Mouse (Mus musculus): ENCODE measurements around the gene Dll1. TPM values are rescaled to one million over a fixed set of nuclear protein-coding genes. Genes with fewer than 3 reads are reported as not detected.

Gene Dll1
- polyA plus RNA-seq, 1 experiment from 2014 or later, result 17.8 TPM

GRCm38 (mm10) chr17:15374321-15375141 is 2.1 kb downstream of the Dll1 start:
- Histone ChIP-seq H3K4me3 (ENCODE audit: low read depth, low read length) (peak overlapping the region; percentile 71), H3K9ac (ENCODE audit: low read depth, low read length) (peak overlapping the region; percentile 89), H3K36me3 (ENCODE audit: control insufficient read depth, insufficient read depth, low read length) (peaks cover 9% of the 10 kb centered on the region), H3K27ac (ENCODE audit: low read length) (peak overlapping the region; percentile 97), H3K27me3 (ENCODE audit: control insufficient read depth, insufficient read depth, low read depth, low read length) (no peaks in the 10 kb centered on the region), H3K9me3 (replicated peaks; ENCODE audit: control insufficient read depth, low read length, poor library complexity, severe bottlenecking) (no peaks in the 10 kb centered on the region), H3K4me2 (ENCODE audit: low read length) (peak overlapping the region; percentile 70), H3K4me1 (ENCODE audit: control insufficient read depth, insufficient read depth, low read length) (peaks cover 40% of the 10 kb centered on the region)
- WGBS, result 1% methylated on average over 49 of the region's 50 CpGs
- ATAC-seq, result 0 out of 2 replicates have a peak, but pooled peaks have one; percentile 1

- peak overlapping the region; percentile 70 for H3K4me2 ChIP-seq (ENCODE audit: low read length)
- peaks cover 22% of the 10 kb centered on the region for H3K36me3 ChIP-seq (ENCODE audit: control insufficient read depth, insufficient read depth, low read length)
- H3K27me3 ChIP-seq (ENCODE audit: control insufficient read depth, insufficient read depth, low read depth, low read length), result no peaks in the 10 kb centered on the region
These were observed 3.6 kb downstream of the Dll1 start for GRCm38 (mm10) chr17:15372931-15373652.

GRCm38 (mm10) chr17:15371967-15372835 is 4.5 kb downstream of the Dll1 start:
- Histone ChIP-seq H3K4me3 (ENCODE audit: low read depth, low read length) (peak overlapping the region; percentile 71), H3K4me2 (ENCODE audit: low read length) (peak overlapping the region; percentile 70), H3K9ac (ENCODE audit: low read depth, low read length) (peak overlapping the region; percentile 8), H3K27ac (ENCODE audit: low read length) (no peak overlapping the region), H3K4me1 (ENCODE audit: control insufficient read depth, insufficient read depth, low read length) (peaks cover 32% of the 10 kb centered on the region), H3K27me3 (ENCODE audit: control insufficient read depth, insufficient read depth, low read depth, low read length) (no peaks in the 10 kb centered on the region), H3K36me3 (ENCODE audit: control insufficient read depth, insufficient read depth, low read length) (peaks cover 28% of the 10 kb centered on the region), H3K9me3 (replicated peaks; ENCODE audit: control insufficient read depth, low read length, poor library complexity, severe bottlenecking) (no peaks in the 10 kb centered on the region)
- 19% methylated on average over 17 of the region's 17 CpGs for WGBS
- ATAC-seq, result no peak

More at GRCm38 (mm10) chr17:15372931-15373652, 3.6 kb downstream of the Dll1 start:
- peak overlapping the region; percentile 8 for H3K9ac ChIP-seq (ENCODE audit: low read depth, low read length)
- H3K4me1 ChIP-seq (ENCODE audit: control insufficient read depth, insufficient read depth, low read length), result peaks cover 40% of the 10 kb centered on the region
- H3K27ac ChIP-seq (ENCODE audit: low read length), result no peak overlapping the region
- no peak for ATAC-seq
- WGBS, result 57% methylated on average over 15 of the region's 15 CpGs
- peak overlapping the region; percentile 71 for H3K4me3 ChIP-seq (ENCODE audit: low read depth, low read length)
- no peaks in the 10 kb centered on the region for H3K9me3 ChIP-seq (replicated peaks; ENCODE audit: control insufficient read depth, low read length, poor library complexity, severe bottlenecking)

- Histone ChIP-seq H3K27ac (ENCODE audit: low read length) (no peak overlapping the region), H3K4me2 (ENCODE audit: low read length) (no peak overlapping the region), H3K36me3 (ENCODE audit: control insufficient read depth, insufficient read depth, low read length) (peaks cover 36% of the 10 kb centered on the region), H3K4me1 (ENCODE audit: control insufficient read depth, insufficient read depth, low read length) (peaks cover 29% of the 10 kb centered on the region), H3K4me3 (ENCODE audit: low read depth, low read length) (no peak overlapping the region), H3K9me3 (replicated peaks; ENCODE audit: control insufficient read depth, low read length, poor library complexity, severe bottlenecking) (no peaks in the 10 kb centered on the region), H3K27me3 (ENCODE audit: control insufficient read depth, insufficient read depth, low read depth, low read length) (no peaks in the 10 kb centered on the region), H3K9ac (ENCODE audit: low read depth, low read length) (no peak overlapping the region)
- ATAC-seq, result no peak
- 95% methylated on average over 14 of the region's 14 CpGs for WGBS
These were observed 6.3 kb downstream of the Dll1 start for GRCm38 (mm10) chr17:15370401-15370800.

DNA sequence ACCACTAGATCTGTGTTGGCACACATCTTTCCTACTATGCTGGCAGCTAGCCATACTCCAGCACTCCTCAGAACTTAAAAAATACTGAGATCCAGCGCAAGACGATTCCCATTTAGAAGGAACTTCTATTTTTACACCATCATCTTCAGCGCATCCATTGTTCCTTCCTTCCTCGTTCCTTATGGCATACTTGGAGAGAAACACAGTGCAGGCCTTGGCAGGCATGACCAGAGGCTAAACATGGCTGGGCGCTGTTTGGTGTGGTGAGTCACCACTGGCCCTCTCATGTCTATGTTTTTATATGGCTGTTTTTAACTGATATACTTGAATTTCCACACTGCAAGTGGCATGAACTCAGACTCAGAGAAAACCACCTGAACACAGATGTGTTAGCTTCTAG is 11.0 kb downstream of the Dll1 start:
- Histone ChIP-seq H3K9ac (ENCODE audit: low read depth, low read length) (no peak overlapping the region), H3K9me3 (replicated peaks; ENCODE audit: control insufficient read depth, low read length, poor library complexity, severe bottlenecking) (no peaks in the 10 kb centered on the region), H3K4me3 (ENCODE audit: low read depth, low read length) (no peak overlapping the region), H3K36me3 (ENCODE audit: control insufficient read depth, insufficient read depth, low read length) (peaks cover 35% of the 10 kb centered on the region), H3K27me3 (ENCODE audit: control insufficient read depth, insufficient read depth, low read depth, low read length) (no peaks in the 10 kb centered on the region), H3K27ac (ENCODE audit: low read length) (no peak overlapping the region), H3K4me2 (ENCODE audit: low read length) (no peak overlapping the region), H3K4me1 (ENCODE audit: control insufficient read depth, insufficient read depth, low read length) (no peaks in the 10 kb centered on the region)
- no peak for ATAC-seq
- WGBS, result 87% methylated on average over 5 of the region's 5 CpGs

DNA sequence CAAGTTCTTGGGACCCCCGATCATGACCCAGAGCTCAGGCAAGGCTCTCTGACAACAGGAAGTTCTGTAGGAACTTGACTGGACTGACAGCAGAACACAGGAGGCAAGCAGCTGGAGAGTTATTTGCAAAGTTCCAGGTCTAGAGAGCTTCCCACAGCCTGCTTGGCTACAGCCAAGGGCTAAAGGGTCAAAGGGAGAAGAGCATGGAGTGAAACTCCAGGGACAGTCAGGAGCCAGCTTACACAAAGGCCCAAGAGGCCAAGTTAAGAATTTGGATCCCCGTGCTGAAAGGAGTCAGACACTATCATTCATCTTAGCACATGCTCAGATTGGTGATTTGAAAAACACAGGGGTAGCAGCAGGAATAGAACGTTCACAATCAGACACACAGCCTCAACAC is 13.0 kb downstream of the Dll1 start:
- Histone ChIP-seq H3K9ac (ENCODE audit: low read depth, low read length) (no peak overlapping the region), H3K4me2 (ENCODE audit: low read length) (no peak overlapping the region), H3K4me1 (ENCODE audit: control insufficient read depth, insufficient read depth, low read length) (no peaks in the 10 kb centered on the region), H3K4me3 (ENCODE audit: low read depth, low read length) (no peak overlapping the region), H3K9me3 (replicated peaks; ENCODE audit: control insufficient read depth, low read length, poor library complexity, severe bottlenecking) (no peaks in the 10 kb centered on the region), H3K36me3 (ENCODE audit: control insufficient read depth, insufficient read depth, low read length) (peaks cover 19% of the 10 kb centered on the region), H3K27me3 (ENCODE audit: control insufficient read depth, insufficient read depth, low read depth, low read length) (no peaks in the 10 kb centered on the region), H3K27ac (ENCODE audit: low read length) (no peak overlapping the region)
- ATAC-seq, result no peak
- WGBS, result 80% methylated on average over 3 of the region's 3 CpGs

DNA sequence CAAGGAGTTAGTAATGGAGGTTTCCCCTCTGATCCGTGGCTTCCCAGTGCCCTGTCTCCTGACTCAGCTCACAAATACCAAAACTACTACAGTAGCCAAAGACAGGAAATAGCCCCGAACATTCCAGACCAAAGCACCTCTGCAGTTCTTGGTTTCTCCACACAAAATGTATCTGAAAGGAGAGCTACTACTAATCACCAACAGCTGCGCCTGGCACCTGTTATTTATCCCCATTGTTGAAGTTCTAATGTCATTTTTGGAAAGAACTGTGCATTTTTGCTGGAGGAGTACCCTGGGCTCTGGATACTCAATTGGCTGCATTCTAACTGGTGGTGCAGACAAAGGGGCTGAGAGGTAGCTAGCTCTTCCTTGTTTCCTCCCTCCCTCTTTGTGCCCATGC is 19.6 kb downstream of the Dll1 start:
- Histone ChIP-seq H3K4me2 (ENCODE audit: low read length) (no peak overlapping the region), H3K36me3 (ENCODE audit: control insufficient read depth, insufficient read depth, low read length) (no peaks in the 10 kb centered on the region), H3K27ac (ENCODE audit: low read length) (no peak overlapping the region), H3K4me1 (ENCODE audit: control insufficient read depth, insufficient read depth, low read length) (no peaks in the 10 kb centered on the region), H3K27me3 (ENCODE audit: control insufficient read depth, insufficient read depth, low read depth, low read length) (no peaks in the 10 kb centered on the region), H3K4me3 (ENCODE audit: low read depth, low read length) (no peak overlapping the region), H3K9me3 (replicated peaks; ENCODE audit: control insufficient read depth, low read length, poor library complexity, severe bottlenecking) (no peaks in the 10 kb centered on the region), H3K9ac (ENCODE audit: low read depth, low read length) (no peak overlapping the region)
- ATAC-seq, result no peak
- WGBS, result 76% methylated on average over 3 of the region's 3 CpGs

- 90% methylated on average over 5 of the region's 5 CpGs for WGBS
- no peak for ATAC-seq
- Histone ChIP-seq H3K27ac (ENCODE audit: low read length) (no peak overlapping the region), H3K4me2 (ENCODE audit: low read length) (no peak overlapping the region), H3K4me3 (ENCODE audit: low read depth, low read length) (no peak overlapping the region), H3K36me3 (ENCODE audit: control insufficient read depth, insufficient read depth, low read length) (no peaks in the 10 kb centered on the region), H3K4me1 (ENCODE audit: control insufficient read depth, insufficient read depth, low read length) (no peaks in the 10 kb centered on the region), H3K9ac (ENCODE audit: low read depth, low read length) (no peak overlapping the region), H3K9me3 (replicated peaks; ENCODE audit: control insufficient read depth, low read length, poor library complexity, severe bottlenecking) (no peaks in the 10 kb centered on the region), H3K27me3 (ENCODE audit: control insufficient read depth, insufficient read depth, low read depth, low read length) (no peaks in the 10 kb centered on the region)
These were observed 20.1 kb downstream of the Dll1 start for GRCm38 (mm10) chr17:15356526-15356925.
